Mouse (Mus musculus): ENCODE data around the gene Bmp8b. TPM values are rescaled to one million over a fixed set of nuclear protein-coding genes. Genes with fewer than 3 reads are reported as not detected.
"Not testable (repeated sequence)": the region's sequence is repeated elsewhere in the genome, so short reads cannot be mapped to it uniquely, and the experiment has no call there.

The Bmp8b gene
- polyA plus RNA-seq, 1 experiment from 2014 or later = 0.23 TPM

DNA sequence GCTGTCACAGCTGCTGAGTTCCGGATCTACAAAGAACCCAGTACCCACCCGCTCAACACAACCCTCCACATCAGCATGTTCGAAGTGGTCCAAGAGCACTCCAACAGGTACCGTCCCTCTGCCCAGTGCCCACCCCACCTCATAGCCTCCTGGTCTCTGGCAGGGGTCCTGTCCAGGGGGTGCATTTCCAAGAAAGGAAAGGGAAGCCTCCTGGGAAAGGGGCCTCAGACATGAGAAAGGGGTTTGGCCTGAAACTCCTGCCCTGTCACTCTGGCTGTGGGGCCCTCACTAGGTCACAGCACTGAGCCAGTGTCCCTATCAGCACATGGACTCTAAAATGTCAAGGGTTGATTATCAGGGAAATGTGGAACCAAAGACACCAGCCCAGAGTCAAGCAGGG lies 9.7 kb downstream of the Bmp8b start:
- 93% methylated on average over 4 of the region's 4 CpGs for WGBS
- H3K9me3 ChIP-seq; H3K27me3 ChIP-seq; H3K4me2 ChIP-seq (replicated peaks); H3K4me1 ChIP-seq; H3K4me3 ChIP-seq; ATAC-seq (replicated peaks); H3K36me3 ChIP-seq; H3K27ac ChIP-seq (replicated peaks); H3K9ac ChIP-seq (replicated peaks): not testable (repeated sequence)

DNA sequence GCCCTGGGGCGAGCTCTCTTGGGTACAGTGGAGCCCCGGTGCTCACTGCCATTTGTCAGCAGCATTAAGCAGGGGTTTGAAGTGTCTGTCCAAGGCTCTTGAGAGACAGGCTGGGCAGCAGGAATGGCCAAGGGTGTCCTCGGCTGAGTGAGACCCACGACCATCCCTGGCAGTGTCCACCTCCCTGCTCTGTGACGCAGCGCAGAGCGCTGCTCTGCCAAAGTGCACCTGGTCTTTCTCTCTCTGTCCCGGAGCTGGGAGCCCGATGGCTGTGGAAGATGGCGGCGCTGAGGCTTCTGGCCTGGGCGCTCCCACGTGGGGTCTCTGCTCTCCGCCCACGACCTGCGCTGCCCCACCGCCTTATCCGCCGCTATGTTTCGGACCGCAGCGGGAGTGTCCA lies 11.0 kb downstream of the Bmp8b start, which contains the start of gene Oxct2b:
Gene Oxct2b (plus strand): TSS at position 256 of the 400 bp plus-strand sequence.
- H3K4me3 ChIP-seq = peak within 1 kb of the TSS; percentile 39
- WGBS = 10% methylated on average over 22 of the region's 22 CpGs
- H3K4me2 ChIP-seq (replicated peaks) = peak within 1 kb of the TSS; percentile 61
- H3K27me3 ChIP-seq = peaks cover 5% of the 10 kb centered on the region; the same call in 1 of the 2 replicates
- no peaks in the 10 kb centered on the region for H3K4me1 ChIP-seq
- no peaks in the 10 kb centered on the region for H3K9me3 ChIP-seq
- peak within 1 kb of the TSS; percentile 37; the same call in 1 of the 2 replicates for H3K9ac ChIP-seq (replicated peaks)
- ATAC-seq (replicated peaks) = peak; percentile 33
- H3K27ac ChIP-seq (replicated peaks) = no peak within 1 kb of the TSS
- no peaks in the 10 kb centered on the region for H3K36me3 ChIP-seq

DNA sequence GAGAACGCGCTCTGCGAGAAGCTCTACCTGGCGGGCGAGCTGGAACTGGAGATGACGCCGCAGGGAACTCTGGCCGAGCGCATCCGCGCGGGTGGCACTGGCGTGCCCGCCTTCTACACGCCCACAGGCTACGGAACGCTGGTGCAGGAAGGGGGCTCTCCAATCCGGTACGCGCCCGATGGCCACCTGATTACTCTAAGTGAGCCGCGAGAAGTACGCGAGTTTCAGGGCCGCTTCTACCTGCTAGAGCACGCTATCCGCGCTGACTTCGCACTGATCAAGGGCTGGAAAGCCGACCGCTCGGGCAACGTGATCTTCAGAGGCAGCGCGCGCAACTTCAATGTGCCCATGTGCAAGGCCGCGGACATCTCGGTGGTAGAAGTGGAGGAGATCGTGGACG lies 11.7 kb downstream of the Bmp8b start:
- Histone ChIP-seq H3K4me2 (replicated peaks) (peak overlapping the region; percentile 61), H3K4me3 (peak overlapping the region; percentile 39)
- not testable (repeated sequence) for H3K9me3 ChIP-seq; H3K4me1 ChIP-seq; H3K9ac ChIP-seq (replicated peaks); H3K27ac ChIP-seq (replicated peaks); H3K36me3 ChIP-seq; H3K27me3 ChIP-seq
- 18% methylated on average over 37 of the region's 42 CpGs for WGBS
- peak; percentile 81 for ATAC-seq (replicated peaks)

DNA sequence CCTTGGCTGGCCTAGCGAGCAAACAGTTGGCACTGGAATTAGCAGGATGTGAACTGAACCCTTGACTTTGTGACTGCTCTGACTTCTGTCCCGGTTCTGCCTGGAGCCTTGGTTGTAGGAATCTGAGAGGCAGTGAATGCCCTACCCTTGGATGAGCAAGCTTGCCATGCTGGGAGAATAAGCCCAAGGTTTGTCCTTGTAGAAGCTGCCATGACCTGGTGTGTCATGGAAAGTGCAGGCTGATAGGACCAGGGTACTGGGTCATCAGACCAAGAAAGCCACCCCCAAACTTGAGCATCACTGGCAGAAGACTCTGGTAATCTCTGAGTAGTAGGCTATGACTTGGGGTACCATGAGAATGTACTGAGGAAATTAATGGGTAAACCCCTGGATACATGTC lies 16.3 kb downstream of the Bmp8b start:
- Histone ChIP-seq H3K4me1 (no peaks in the 10 kb centered on the region), H3K4me3 (no peak overlapping the region), H3K27ac (replicated peaks) (no peak overlapping the region), H3K9me3 (no peaks in the 10 kb centered on the region), H3K4me2 (replicated peaks) (no peak overlapping the region), H3K27me3 (no peaks in the 10 kb centered on the region; the same call in 1 of the 2 replicates), H3K36me3 (peaks cover 12% of the 10 kb centered on the region), H3K9ac (replicated peaks) (no peak overlapping the region)
- ATAC-seq (replicated peaks) = no peak
- whole genome bisulfite sequencing = 85% methylated on average over 2 of the region's 2 CpGs

DNA sequence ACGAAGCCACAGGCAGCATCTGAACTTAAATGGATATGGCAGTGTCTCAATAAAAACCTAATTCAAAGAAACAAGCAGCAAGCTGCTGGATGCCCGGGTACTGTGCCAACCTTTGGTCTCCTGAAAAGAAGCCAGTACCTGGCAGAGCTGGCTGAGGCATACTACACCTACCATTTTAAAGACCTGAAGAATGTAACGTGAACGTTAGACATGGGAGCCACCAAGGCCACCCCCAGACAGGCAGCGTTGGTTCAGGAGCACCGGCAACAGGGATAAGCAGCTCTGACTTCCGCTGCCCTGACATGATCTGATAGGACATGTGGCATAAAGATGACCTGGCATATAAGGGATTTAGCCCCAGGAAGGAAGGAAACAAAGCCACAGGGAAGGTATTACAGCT lies 21.7 kb downstream of the Bmp8b start:
- Histone ChIP-seq H3K4me1 (no peaks in the 10 kb centered on the region), H3K27ac (replicated peaks) (no peak overlapping the region), H3K36me3 (peaks cover 54% of the 10 kb centered on the region), H3K27me3 (no peaks in the 10 kb centered on the region), H3K9ac (replicated peaks) (no peak overlapping the region), H3K9me3 (no peaks in the 10 kb centered on the region), H3K4me3 (no peak overlapping the region), H3K4me2 (replicated peaks) (no peak overlapping the region)
- ATAC-seq (replicated peaks) = no peak
- 93% methylated on average over 7 of the region's 7 CpGs for WGBS

DNA sequence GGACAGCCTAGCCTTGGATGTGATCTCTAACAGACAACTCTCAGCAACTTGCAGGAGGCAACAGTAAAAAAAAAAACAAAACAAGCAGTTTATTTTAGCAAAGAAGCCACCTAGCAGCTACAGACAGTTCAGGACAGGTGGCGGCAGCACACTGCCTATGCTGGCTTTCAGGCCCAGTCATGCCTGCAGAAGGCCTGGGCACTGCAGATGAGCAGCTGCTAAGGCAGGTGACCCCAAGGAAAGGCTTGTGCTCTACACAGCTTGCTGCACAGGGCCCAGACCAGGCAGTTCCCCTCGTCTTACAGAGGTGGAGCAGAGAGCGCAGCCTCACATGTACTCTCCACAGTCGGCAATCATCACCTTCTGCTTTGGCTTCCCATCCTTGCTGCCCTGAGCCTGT lies 22.1 kb downstream of the Bmp8b start:
- no peak overlapping the region for H3K4me3 ChIP-seq
- H3K9ac ChIP-seq (replicated peaks) = no peak overlapping the region
- no peaks in the 10 kb centered on the region for H3K4me1 ChIP-seq
- no peak overlapping the region for H3K27ac ChIP-seq (replicated peaks)
- no peaks in the 10 kb centered on the region for H3K27me3 ChIP-seq
- 93% methylated on average over 4 of the region's 4 CpGs for WGBS
- H3K36me3 ChIP-seq = peaks cover 59% of the 10 kb centered on the region
- no peaks in the 10 kb centered on the region for H3K9me3 ChIP-seq
- ATAC-seq (replicated peaks) = no peak
- no peak overlapping the region for H3K4me2 ChIP-seq (replicated peaks)

DNA sequence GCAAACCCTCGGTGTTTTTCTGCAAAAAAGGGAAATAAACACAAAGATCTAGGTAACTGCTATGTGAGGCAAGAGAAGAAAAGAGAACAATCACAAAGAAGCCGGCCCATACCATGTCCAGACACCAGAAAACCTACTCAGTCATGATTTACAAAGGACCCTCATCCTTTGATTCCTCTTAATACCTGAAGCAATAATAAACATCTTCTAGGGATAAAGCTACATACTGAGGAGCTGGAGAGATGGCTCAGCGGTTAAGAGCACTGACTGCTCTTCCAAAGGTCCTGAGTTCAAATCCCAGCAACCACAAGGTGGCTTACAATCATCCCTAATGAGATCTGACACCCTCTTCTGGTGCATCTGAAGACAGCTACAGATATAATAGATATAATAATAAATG lies 32.6 kb downstream of the Bmp8b start:
- Histone ChIP-seq H3K27ac (replicated peaks) (no peak overlapping the region), H3K36me3 (peaks cover 30% of the 10 kb centered on the region), H3K4me3 (no peak overlapping the region), H3K27me3 (0 out of 2 replicates have a peak, but pooled peaks cover 3% of the 10 kb centered on the region), H3K9ac (replicated peaks) (no peak overlapping the region), H3K9me3 (no peaks in the 10 kb centered on the region), H3K4me2 (replicated peaks) (no peak overlapping the region), H3K4me1 (peaks cover 22% of the 10 kb centered on the region)
- ATAC-seq (replicated peaks) = no peak
- 86% methylated on average over 3 of the region's 3 CpGs for WGBS

DNA sequence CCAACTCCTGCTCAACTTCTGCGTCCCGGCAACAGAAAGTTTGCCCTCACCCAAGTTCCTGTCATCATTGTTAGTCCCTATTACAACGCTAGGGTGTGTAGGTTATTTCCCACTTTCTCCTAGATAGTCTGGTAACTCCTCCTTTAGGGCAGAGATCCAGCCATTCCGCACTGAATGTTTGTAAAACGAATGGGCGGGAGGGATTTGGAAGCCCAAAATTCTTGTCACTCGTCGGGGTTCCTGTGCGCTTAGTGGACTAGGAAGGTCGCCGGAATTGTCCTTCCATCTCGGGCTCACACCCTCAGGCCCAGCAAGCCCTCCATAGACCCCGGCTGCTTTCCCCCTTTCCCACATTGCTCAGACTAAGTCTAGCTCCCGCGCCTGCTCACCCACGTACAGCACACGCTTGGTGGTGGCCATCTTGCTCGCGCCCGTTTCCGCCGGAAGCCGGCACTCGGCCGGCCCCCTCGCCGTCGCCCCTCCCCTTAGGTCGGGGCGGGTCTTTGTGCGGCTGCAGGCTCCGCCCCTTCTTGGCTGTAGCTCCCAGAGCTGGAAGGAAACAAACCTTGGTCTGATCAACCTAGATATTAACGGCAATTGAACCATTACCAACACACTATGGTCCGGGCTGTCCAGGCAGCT lies 34.7 kb downstream of the Bmp8b start, which contains the start of gene Ppie:
Gene Ppie (minus strand): TSS at position 439 of the 642 bp plus-strand sequence.
- WGBS = under 1% methylated on average over 34 of the region's 34 CpGs
- Histone ChIP-seq H3K4me2 (replicated peaks) (peak within 1 kb of the TSS; percentile 82), H3K36me3 (peaks cover 12% of the 10 kb centered on the region), H3K9me3 (no peaks in the 10 kb centered on the region), H3K4me1 (peaks cover 22% of the 10 kb centered on the region), H3K9ac (replicated peaks) (peak within 1 kb of the TSS; percentile 59), H3K27ac (replicated peaks) (peak within 1 kb of the TSS; percentile 82), H3K27me3 (0 out of 2 replicates have a peak, but pooled peaks cover 3% of the 10 kb centered on the region), H3K4me3 (peak within 1 kb of the TSS; percentile 68)
- peak; percentile 96 for ATAC-seq (replicated peaks)

DNA sequence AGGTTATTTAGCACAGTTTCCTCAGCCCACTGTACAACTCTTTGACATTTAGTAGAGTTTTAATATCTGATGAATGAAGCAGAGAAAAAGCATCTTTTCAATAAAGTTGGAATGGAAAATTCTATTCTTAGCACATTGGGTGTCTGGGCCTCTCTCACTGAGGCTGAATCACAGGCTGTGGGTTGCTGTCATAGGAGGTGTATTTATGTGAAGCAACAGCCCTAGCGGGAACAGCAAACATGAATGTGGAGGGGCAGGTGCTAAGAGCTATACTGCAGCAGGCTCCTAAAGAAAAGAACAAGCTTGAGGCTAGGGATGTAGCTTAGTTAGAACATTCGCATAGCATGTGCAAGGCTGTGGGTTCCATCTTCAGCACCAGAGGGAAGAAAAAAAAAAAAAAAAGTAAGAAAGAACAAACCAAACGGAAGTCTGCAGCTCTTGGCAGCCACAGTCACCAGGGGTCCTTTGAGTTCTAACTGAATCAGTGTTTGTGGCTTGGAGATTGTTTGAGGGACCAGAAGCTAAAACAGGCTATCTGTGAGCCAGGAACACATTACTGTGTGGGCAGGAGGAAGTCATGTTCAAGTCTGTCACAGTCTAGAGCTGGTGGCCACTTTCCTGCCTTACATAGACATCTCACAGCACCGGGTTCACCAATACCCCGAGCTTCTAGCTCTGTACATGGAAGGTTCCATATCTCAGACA lies 42.6 kb downstream of the Bmp8b start:
- 84% methylated on average over 5 of the region's 5 CpGs for WGBS
- H3K9me3 ChIP-seq = no peaks in the 10 kb centered on the region
- no peak for ATAC-seq (replicated peaks)
- H3K27ac ChIP-seq (replicated peaks) = no peak overlapping the region
- H3K9ac ChIP-seq (replicated peaks) = no peak overlapping the region
- H3K4me3 ChIP-seq = no peak overlapping the region
- H3K4me1 ChIP-seq = no peaks in the 10 kb centered on the region
- peaks cover 5% of the 10 kb centered on the region; the same call in 1 of the 2 replicates for H3K27me3 ChIP-seq
- H3K36me3 ChIP-seq = no peaks in the 10 kb centered on the region
- H3K4me2 ChIP-seq (replicated peaks) = no peak overlapping the region

DNA sequence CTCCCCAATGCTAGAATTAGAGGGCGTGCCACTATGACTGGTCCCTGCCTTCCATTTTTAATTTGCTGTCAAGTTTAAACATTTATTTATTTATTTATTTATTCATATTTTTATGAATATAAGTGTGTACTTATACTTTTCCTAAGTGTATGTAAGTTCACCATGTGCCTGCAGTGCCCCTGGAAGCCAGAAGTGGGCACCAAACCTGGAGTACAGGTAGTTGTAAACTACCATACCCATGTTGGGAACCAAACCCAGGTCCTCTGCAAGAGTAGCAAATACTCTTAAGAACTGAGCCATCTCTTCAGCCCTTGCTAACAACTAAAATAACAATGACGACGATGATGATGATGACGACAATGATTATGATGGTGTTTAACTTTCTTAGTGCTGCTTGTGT lies 47.0 kb downstream of the Bmp8b start:
- ATAC-seq (replicated peaks) = no peak
- Histone ChIP-seq H3K36me3 (no peaks in the 10 kb centered on the region), H3K4me3 (no peak overlapping the region), H3K4me2 (replicated peaks) (no peak overlapping the region), H3K9ac (replicated peaks) (no peak overlapping the region), H3K9me3 (no peaks in the 10 kb centered on the region), H3K4me1 (no peaks in the 10 kb centered on the region), H3K27me3 (peaks cover 7% of the 10 kb centered on the region; the same call in 1 of the 2 replicates), H3K27ac (replicated peaks) (no peak overlapping the region)
- 78% methylated on average over 4 of the region's 4 CpGs for WGBS

DNA sequence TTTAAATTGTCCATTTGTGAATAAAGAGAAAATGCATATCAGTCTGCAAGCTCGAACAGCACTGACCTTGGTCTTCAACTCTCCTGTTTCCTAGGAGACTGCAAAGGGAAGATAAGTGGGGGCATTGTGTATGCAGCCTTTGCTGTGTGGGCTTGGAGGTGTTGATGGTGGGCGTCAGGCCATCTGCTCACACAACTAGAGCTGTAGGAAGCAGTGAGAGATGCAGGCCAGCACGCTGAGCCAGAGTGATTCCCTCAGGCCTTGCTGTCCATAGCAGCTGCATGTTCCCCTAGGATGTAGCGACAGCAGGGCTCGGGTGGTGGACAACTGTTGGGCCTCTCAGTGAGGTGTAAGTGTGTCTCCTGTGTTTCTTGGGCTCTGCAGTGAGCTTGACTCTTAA lies 48.0 kb downstream of the Bmp8b start:
- Histone ChIP-seq H3K27ac (replicated peaks) (no peak overlapping the region), H3K4me3 (no peak overlapping the region), H3K27me3 (0 out of 2 replicates have a peak, but pooled peaks cover 4% of the 10 kb centered on the region), H3K4me2 (replicated peaks) (no peak overlapping the region), H3K4me1 (no peaks in the 10 kb centered on the region), H3K9ac (replicated peaks) (no peak overlapping the region), H3K9me3 (no peaks in the 10 kb centered on the region), H3K36me3 (no peaks in the 10 kb centered on the region)
- WGBS = 44% methylated on average over 5 of the region's 5 CpGs
- ATAC-seq (replicated peaks) = no peak; the same call in 1 of the 2 replicates

DNA sequence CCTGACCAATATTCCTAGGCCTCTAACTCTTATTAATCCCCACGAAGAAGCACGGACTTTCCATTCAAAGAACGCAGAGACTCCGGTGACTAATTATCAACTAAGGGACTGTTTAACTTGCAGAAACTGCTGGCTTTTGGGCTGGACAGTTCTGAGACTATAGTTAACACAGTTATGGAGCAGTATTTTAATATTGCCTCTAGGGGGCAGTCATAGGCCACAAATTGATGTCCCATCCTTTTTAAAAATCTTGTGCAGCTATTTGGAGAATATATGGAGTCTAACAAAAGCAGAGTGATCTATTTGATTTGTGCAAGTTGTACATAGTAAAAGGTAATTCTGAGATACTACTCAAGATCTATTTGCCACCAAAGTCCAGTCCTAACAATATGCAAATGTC lies 50.0 kb downstream of the Bmp8b start:
- Histone ChIP-seq H3K4me1 (no peaks in the 10 kb centered on the region), H3K27me3 (0 out of 2 replicates have a peak, but pooled peaks cover 4% of the 10 kb centered on the region), H3K36me3 (no peaks in the 10 kb centered on the region), H3K27ac (replicated peaks) (no peak overlapping the region), H3K9ac (replicated peaks) (no peak overlapping the region), H3K4me2 (replicated peaks) (no peak overlapping the region), H3K4me3 (no peak overlapping the region), H3K9me3 (no peaks in the 10 kb centered on the region)
- ATAC-seq (replicated peaks) = 0 out of 2 replicates have a peak, but pooled peaks have one; percentile 32
- 23% methylated on average over 4 of the region's 4 CpGs for WGBS
